In genomic region chr8:77011985-77012384, GRCm38 (mm10) we compare ENCODE assay signal across 11 mouse cellular contexts.
"Had no signal": no experiment of that assay in that cellular context is flagged by ENCODE, and none has a peak within 500 bp of the region (broad histone marks: within the 10 kb centered on the region; RNA-seq: fewer than 3 reads in every experiment).

No protein-coding gene starts in this region.

- ATAC-seq: liver, embryonic 12.5 days had no signal

- H3K4me3 ChIP-seq: limb, embryonic 13.5 days; liver, embryonic 12.5 days; neural tube, embryonic 13.5 days had no signal

- H3K27me3 ChIP-seq: limb, embryonic 13.5 days; liver, embryonic 12.5 days; neural tube, embryonic 13.5 days had no signal

- H3K27ac ChIP-seq: limb, embryonic 13.5 days; liver, embryonic 12.5 days; neural tube, embryonic 13.5 days; stomach, postnatal 0 days had no signal

- H3K4me2 ChIP-seq: limb, embryonic 13.5 days; liver, embryonic 12.5 days; lung, embryonic 14.5 days; midbrain, embryonic 11.5 days; neural tube, embryonic 13.5 days had no signal

- H3K36me3 ChIP-seq: limb, embryonic 13.5 days; liver, embryonic 12.5 days; neural tube, embryonic 13.5 days had no signal

- H3K4me1 ChIP-seq: liver, embryonic 12.5 days; neural tube, embryonic 13.5 days had no signal

- H3K9ac ChIP-seq: limb, embryonic 13.5 days; liver, embryonic 12.5 days; lung, embryonic 14.5 days; neural tube, embryonic 13.5 days had no signal

- DNase-seq: kidney, adult 18-20 months; kidney, postnatal 14 days; left cerebral cortex, postnatal 4 days; lung, embryonic 14.5 days; lung, postnatal 10 days; lung, postnatal 4 days had no signal

- H3K9me3 ChIP-seq: limb, embryonic 13.5 days; liver, embryonic 12.5 days; neural tube, embryonic 13.5 days had no signal
